Mouse (Mus musculus) liver, embryonic 15.5 days (tissue): ENCODE measurements around the gene Hist2h3c1. TPM values are rescaled to one million over a fixed set of nuclear protein-coding genes. Genes with fewer than 3 reads are reported as not detected.
"Not testable (repeated sequence)": the region's sequence is repeated elsewhere in the genome, so short reads cannot be mapped to it uniquely, and the experiment has no call there.

Experiments
- ATAC-seq: fragments of 200-750 bp; cut with Nextera tagmentation; 2 replicates; pipeline ENCODE4 v1.8.0; 2017; ENCODE audit warnings: moderate number of reproducible peaks, mild to moderate bottlenecking, moderate library complexity; ENCODE audit not compliant: insufficient read depth
- H3K27ac ChIP-seq: fragments of 300-500 bp; sonication (generic); replicated peaks from 2 replicates; pipeline ENCODE4 v1.5.1; 2015; ENCODE audit warnings: mild to moderate bottlenecking, inconsistent platforms
- H3K27me3 ChIP-seq: fragments of 300-500 bp; sonication (generic); 2 replicates; pipeline ENCODE4 v1.6.1; 2015; ENCODE audit warnings: mild to moderate bottlenecking, inconsistent platforms
- H3K36me3 ChIP-seq: fragments of 300-500 bp; sonication (generic); replicated peaks from 2 replicates; pipeline ENCODE4 v1.6.1; 2015; ENCODE audit warnings: moderate library complexity, mild to moderate bottlenecking, inconsistent platforms
- H3K4me1 ChIP-seq: fragments of 300-500 bp; sonication (generic); replicated peaks from 2 replicates; pipeline ENCODE4 v1.6.1; 2015; ENCODE audit warnings: inconsistent platforms
- H3K4me2 ChIP-seq: fragments of 300-500 bp; sonication (generic); 2 replicates; pipeline ENCODE4 v1.6.1; 2015; ENCODE audit warnings: moderate library complexity, mild to moderate bottlenecking, inconsistent platforms
- H3K4me3 ChIP-seq: fragments of 300-500 bp; sonication (generic); replicated peaks from 2 replicates; pipeline ENCODE4 v1.5.1; 2015; ENCODE audit warnings: mild to moderate bottlenecking, inconsistent platforms
- H3K9ac ChIP-seq: fragments of 300-500 bp; sonication (generic); 2 replicates; pipeline ENCODE4 v1.6.1; 2015; ENCODE audit warnings: moderate library complexity, mild to moderate bottlenecking, inconsistent platforms
- H3K9me3 ChIP-seq: fragments of 300-500 bp; sonication (generic); replicated peaks from 2 replicates; pipeline ENCODE4 v1.6.1; 2016; ENCODE audit warnings: inconsistent platforms
- WGBS: fragments of 180-500 bp; shearing (Covaris S2); methylation state at CpG from one replicate; pipeline ENCODE4 v1.1.7; 2015; ENCODE audit warnings: mixed read lengths; ENCODE audit not compliant: insufficient replicate concordance; 5-methylcytosine and 5-hydroxymethylcytosine counted together
- polyA plus RNA-seq: library from polyadenylated mRNA; unstranded; fragments of >200 nt; fragmentation: Nextera tagmentation; extraction: Ambion mirVana; gene quantifications from 2 replicates; pipeline ENCODE4 v1.2.1, GENCODE M21; 2015

Hist2h3c1 gene
- polyA plus RNA-seq, 1 experiment from 2014 or later = 2.5 TPM

- no peaks in the 10 kb centered on the region for H3K27me3 ChIP-seq
- H3K4me3 ChIP-seq = peak within 1 kb of the TSS; percentile 66
- peak within 1 kb of the TSS; percentile 88 for H3K9ac ChIP-seq
- peak; percentile 86 for ATAC-seq
- H3K9me3 ChIP-seq = no peaks in the 10 kb centered on the region
- H3K36me3 ChIP-seq = no peaks in the 10 kb centered on the region
- H3K4me2 ChIP-seq = peak within 1 kb of the TSS; percentile 80
- WGBS = under 1% methylated on average over 45 of the region's 45 CpGs
- H3K27ac ChIP-seq = peak within 1 kb of the TSS; percentile 100
- H3K4me1 ChIP-seq = peaks cover 42% of the 10 kb centered on the region
These were observed 23.3 kb downstream of the Hist2h3c1 start, which contains the start of gene Hist2h2bb for GRCm38 (mm10) chr3:96269511-96270474. Gene Hist2h2bb (plus strand): TSS chr3:96269752.

GRCm38 (mm10) chr3:96273591-96274465, 27.3 kb downstream of the Hist2h3c1 start:
- H3K9ac ChIP-seq = no peak overlapping the region

DNA sequence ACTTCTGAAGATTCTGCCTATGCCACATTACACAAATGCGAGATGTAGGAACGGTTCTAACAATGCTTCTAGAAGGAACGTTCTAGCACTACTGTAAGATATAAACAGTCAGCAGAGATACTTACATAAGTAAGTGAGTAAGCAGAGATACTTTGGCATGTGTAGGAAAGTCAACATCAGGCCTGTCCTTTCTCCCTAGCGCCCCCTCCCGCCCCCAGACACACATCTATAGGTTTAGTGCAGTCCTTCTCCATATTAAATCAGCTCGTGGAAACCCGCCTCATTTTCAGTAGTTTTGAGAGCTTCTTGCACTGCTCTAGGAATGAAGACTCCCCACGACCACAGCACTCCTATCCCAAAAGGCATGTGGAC, 30.9 kb downstream of the Hist2h3c1 start:
- peak overlapping the region; percentile 81 for H3K9ac ChIP-seq
- peak overlapping the region; percentile 65 for H3K4me3 ChIP-seq
- WGBS = 12% methylated on average over 8 of the region's 8 CpGs
- H3K4me2 ChIP-seq = peak overlapping the region; percentile 93
- H3K4me1 ChIP-seq = peaks cover 26% of the 10 kb centered on the region
- no peaks in the 10 kb centered on the region for H3K36me3 ChIP-seq
- ATAC-seq = peak; percentile 72
- H3K9me3 ChIP-seq = no peaks in the 10 kb centered on the region
- peaks cover 20% of the 10 kb centered on the region for H3K27me3 ChIP-seq
- H3K27ac ChIP-seq = peak overlapping the region; percentile 84

More at GRCm38 (mm10) chr3:96273591-96274465, 27.3 kb downstream of the Hist2h3c1 start:
- H3K9me3 ChIP-seq = no peaks in the 10 kb centered on the region
- H3K4me3 ChIP-seq = no peak overlapping the region
- no peaks in the 10 kb centered on the region for H3K36me3 ChIP-seq
- H3K27ac ChIP-seq = no peak overlapping the region
- ATAC-seq = no peak
- H3K4me2 ChIP-seq = no peak overlapping the region
- 44% methylated on average over 17 of the region's 17 CpGs for WGBS
- H3K4me1 ChIP-seq = peaks cover 32% of the 10 kb centered on the region
- no peaks in the 10 kb centered on the region for H3K27me3 ChIP-seq

DNA sequence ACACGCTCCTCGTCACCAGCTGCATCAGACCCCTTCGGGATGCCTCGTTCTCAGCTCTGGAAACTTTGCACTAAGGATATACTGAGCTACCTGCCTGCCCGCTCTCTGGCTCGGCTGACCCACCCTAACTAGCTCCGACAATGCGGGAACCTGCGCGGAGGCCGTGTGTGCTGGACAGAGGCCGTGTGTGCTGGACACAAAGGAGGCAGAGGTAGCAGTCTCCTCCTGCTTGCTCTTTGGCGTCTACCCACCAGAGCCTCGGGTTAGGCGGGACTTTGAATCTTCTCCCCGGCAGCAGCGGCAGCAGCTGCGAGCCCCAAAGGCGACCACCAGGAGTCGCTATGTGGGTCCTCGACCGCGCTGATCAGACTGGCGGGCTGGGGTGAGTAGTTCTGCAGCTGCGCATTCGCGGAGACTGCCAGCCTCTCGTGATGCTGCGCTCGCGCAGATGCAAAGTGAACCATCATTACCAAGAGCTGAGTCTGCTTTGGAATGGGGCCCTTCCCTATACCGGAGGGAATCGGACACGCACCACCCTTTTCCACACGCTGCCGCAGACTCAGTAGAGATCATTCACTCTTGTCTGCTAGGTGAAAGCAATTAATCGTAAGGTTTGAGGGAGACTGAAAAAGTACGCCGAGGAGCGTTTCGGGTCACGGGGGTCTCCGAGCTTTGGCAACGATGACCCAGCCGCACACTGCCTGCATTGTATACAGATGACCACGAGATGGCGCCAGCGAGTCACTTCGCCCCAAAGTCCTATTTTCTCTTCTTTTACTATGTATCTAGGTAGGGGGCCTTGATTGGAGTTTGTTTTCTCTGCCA, 31.5 kb downstream of the Hist2h3c1 start:
- H3K36me3 ChIP-seq = no peaks in the 10 kb centered on the region
- H3K27me3 ChIP-seq = peaks cover 26% of the 10 kb centered on the region
- H3K4me1 ChIP-seq = peaks cover 26% of the 10 kb centered on the region
- peak overlapping the region; percentile 65 for H3K4me3 ChIP-seq
- peak overlapping the region; percentile 81 for H3K9ac ChIP-seq
- WGBS = under 1% methylated on average over 49 of the region's 49 CpGs
- H3K9me3 ChIP-seq = no peaks in the 10 kb centered on the region
- H3K4me2 ChIP-seq = peak overlapping the region; percentile 93
- peak; percentile 90 for ATAC-seq
- H3K27ac ChIP-seq = peak overlapping the region; percentile 84

DNA sequence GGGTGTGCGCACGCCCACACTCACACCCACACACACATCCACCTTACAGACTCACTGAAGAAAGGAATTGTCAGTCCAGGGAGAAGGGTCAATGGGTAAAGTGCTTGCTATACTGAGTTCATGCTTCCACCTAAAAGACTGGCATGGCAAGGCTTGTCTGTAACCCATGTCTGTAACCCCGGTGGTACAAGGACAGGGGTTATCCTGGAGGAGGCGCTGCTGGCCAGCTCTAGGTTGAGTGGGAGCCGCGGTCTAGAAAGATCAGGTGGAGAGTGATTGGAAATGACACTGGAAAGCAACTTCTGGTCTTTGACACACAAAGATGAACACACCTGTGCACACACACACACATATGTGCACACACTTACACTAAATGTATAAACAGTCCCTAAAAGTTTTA, 34.2 kb downstream of the Hist2h3c1 start:
- no peak overlapping the region for H3K4me3 ChIP-seq
- peaks cover 18% of the 10 kb centered on the region for H3K4me1 ChIP-seq
- no peak overlapping the region for H3K27ac ChIP-seq
- H3K27me3 ChIP-seq = peaks cover 45% of the 10 kb centered on the region
- ATAC-seq = no peak
- WGBS = 49% methylated on average over 6 of the region's 6 CpGs
- no peaks in the 10 kb centered on the region for H3K36me3 ChIP-seq
- no peaks in the 10 kb centered on the region for H3K9me3 ChIP-seq
- no peak overlapping the region for H3K4me2 ChIP-seq
- H3K9ac ChIP-seq = no peak overlapping the region

DNA sequence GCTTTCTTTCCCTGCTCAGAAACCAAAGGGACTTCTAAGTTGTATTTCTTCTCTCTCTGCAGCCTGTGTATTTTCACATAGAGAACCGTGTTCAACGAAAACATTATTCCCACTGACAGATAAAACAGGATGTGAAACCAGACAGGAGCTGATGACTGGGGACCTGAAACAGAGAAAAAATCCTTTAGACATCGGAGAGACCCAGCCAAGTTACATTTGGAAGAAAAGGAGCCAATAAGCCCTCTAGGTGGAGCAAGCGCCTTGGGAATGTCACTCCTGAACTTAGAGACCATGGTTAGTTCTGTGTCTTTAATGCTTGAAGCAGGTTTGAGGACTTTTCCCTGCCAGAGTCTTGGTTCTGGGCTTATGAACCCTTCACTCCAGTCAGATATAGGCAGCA, 38.0 kb downstream of the Hist2h3c1 start:
- Histone ChIP-seq H3K4me3 (no peak overlapping the region), H3K9me3 (no peaks in the 10 kb centered on the region), H3K9ac (no peak overlapping the region), H3K4me2 (no peak overlapping the region), H3K36me3 (no peaks in the 10 kb centered on the region), H3K4me1 (no peaks in the 10 kb centered on the region), H3K27me3 (peaks cover 49% of the 10 kb centered on the region), H3K27ac (no peak overlapping the region)
- ATAC-seq = no peak
- 14% methylated on average over 4 of the region's 4 CpGs for WGBS

- H3K27ac ChIP-seq, ATAC-seq, H3K9me3 ChIP-seq, H3K4me3 ChIP-seq, H3K4me2 ChIP-seq, H3K9ac ChIP-seq, H3K4me1 ChIP-seq, H3K36me3 ChIP-seq: not testable (repeated sequence)
- 86% methylated on average over 11 of the region's 11 CpGs for WGBS
- H3K27me3 ChIP-seq = peaks cover 31% of the 10 kb centered on the region
These were observed 40.8 kb downstream of the Hist2h3c1 start for GRCm38 (mm10) chr3:96287334-96287733.

- Histone ChIP-seq H3K27ac (no peak overlapping the region), H3K9ac (no peak overlapping the region), H3K4me3 (no peak overlapping the region), H3K4me1 (no peaks in the 10 kb centered on the region), H3K9me3 (no peaks in the 10 kb centered on the region), H3K27me3 (peaks cover 15% of the 10 kb centered on the region), H3K36me3 (no peaks in the 10 kb centered on the region), H3K4me2 (no peak overlapping the region)
- ATAC-seq = no peak
- 64% methylated on average over 3 of the region's 3 CpGs for whole genome bisulfite sequencing
These were observed 42.7 kb downstream of the Hist2h3c1 start for GRCm38 (mm10) chr3:96289201-96289600.

- H3K4me2 ChIP-seq, H3K27me3 ChIP-seq, ATAC-seq, H3K4me1 ChIP-seq, H3K36me3 ChIP-seq, H3K27ac ChIP-seq, H3K4me3 ChIP-seq, H3K9me3 ChIP-seq, H3K9ac ChIP-seq: not testable (repeated sequence)
- 70% methylated on average over 3 of the region's 3 CpGs for WGBS
These were observed 44.2 kb downstream of the Hist2h3c1 start for GRCm38 (mm10) chr3:96290727-96291126.

DNA sequence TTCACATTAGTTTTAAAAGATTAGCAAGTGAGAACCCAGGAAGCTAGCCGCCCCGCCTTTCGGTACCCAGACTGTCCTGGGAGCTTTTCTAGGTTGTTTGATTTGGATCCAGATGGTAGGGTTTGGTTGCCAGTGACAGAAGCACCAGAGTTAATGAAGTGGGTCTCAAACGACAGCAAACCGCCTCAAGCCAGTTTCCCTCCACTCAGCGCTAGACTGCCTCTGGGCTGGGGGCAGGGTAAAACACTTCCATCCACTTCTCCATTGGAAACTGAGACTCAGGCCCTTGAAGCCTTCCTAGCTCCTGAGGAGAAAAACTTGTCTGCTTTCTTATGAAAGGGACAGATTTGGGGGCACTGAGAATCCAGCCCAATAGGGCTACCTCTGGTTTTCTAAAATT, 46.2 kb downstream of the Hist2h3c1 start:
- H3K4me2 ChIP-seq = no peak overlapping the region
- H3K36me3 ChIP-seq = no peaks in the 10 kb centered on the region
- WGBS = 53% methylated on average over 6 of the region's 6 CpGs
- H3K4me3 ChIP-seq = no peak overlapping the region; the same call in 1 of the 2 replicates
- no peak overlapping the region for H3K9ac ChIP-seq
- H3K27me3 ChIP-seq = peaks cover 7% of the 10 kb centered on the region; the same call in 1 of the 2 replicates
- ATAC-seq = no peak
- no peaks in the 10 kb centered on the region for H3K9me3 ChIP-seq
- H3K27ac ChIP-seq = no peak overlapping the region; the same call in 1 of the 2 replicates
- no peaks in the 10 kb centered on the region for H3K4me1 ChIP-seq
